Mouse (Mus musculus): ENCODE measurements around the gene Pcnx4.
"Not testable (repeated sequence)": the region's sequence is repeated elsewhere in the genome, so short reads cannot be mapped to it uniquely, and the experiment has no call there.

Gene Pcnx4

GRCm38 (mm10) chr12:72598731-72599130 lies 62.5 kb downstream of the Pcnx4 start:
- DNase-seq (ENCODE audit: low spot score) = not testable (repeated sequence)

- no peak for DNase-seq (ENCODE audit: low spot score)
Observed at GRCm38 (mm10) chr12:72612053-72612452, 75.9 kb downstream of the Pcnx4 start.

GRCm38 (mm10) chr12:72620856-72621255 lies 84.7 kb downstream of the Pcnx4 start:
- DNase-seq (ENCODE audit: low spot score) = no peak

DNA sequence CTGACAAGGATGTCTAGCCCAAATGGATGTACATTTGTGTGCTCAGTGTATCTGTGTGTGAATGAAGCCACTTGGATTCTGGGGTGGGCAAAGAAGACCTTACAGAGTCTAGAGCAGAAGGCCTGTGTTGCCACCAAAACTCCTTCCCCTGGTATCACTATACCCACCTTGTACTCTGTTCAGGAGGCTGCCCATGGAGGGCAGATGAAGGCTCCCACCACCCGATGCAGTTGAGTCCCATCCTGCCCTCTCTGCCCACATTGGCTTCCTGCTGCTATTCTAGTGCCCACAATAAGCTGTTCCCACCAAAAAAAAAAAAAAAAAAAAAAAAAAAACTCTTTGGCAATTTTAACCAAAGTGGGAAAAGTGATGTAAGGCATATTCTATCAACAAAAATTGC lies 85.3 kb downstream of the Pcnx4 start:
- DNase-seq (ENCODE audit: low spot score) = no peak

GRCm38 (mm10) chr12:72622853-72623496 lies 86.8 kb downstream of the Pcnx4 start:
- DNase-seq (ENCODE audit: low spot score) = no peak

GRCm38 (mm10) chr12:72628751-72629150 lies 92.6 kb downstream of the Pcnx4 start:
- DNase-seq (ENCODE audit: low spot score) = no peak

Data from c-Kit-positive CD71-positive TER-119-positive erythroid progenitor cells, embryonic 14.5 days (primary cell).